Mouse (Mus musculus) liver, postnatal 0 days (tissue): Measurements from ENCODE around the gene Slc24a3.

Source experiments
- CTCF ChIP-seq: sonication (generic); IDR thresholded peaks from 2 replicates; pipeline ENCODE4 v1.5.1; 2016; ENCODE audit warnings: antibody characterized with exemption, low read depth
- EP300 ChIP-seq: IDR thresholded peaks from 2 replicates; pipeline ENCODE4 v1.6.1; 2016; ENCODE audit warnings: antibody characterized with exemption, low read depth, mild to moderate bottlenecking

DNA sequence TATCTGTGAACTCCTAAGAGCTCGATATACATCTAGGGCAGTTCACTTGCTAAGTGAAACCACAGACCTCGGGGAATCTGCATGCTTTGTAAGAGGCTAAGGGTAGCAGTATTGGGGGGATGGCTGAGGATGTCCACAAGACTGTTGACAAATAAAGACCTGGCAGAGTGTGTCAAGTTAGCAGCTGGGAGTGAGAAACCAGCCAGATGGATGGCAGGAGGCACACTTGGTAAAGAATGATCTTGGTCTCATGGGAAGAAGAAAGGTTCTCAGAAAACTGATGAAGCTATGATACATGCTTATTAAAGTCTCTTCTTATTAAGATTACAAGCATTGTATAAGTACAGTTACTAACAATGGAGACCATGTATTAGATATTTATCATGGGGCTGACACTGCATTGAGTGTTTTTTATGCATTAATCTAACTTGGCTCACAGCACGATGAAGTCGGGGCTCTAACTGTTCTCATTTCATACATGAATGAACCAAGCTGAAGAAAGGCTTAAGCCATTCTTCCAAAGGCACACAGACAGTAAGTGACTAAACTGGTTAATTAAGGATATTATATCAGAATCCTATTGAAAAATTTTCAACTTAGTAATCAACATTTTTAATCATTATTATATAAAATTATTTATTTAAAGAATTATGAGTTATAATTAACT, 30.8 kb upstream of the Slc24a3 start:
- TF ChIP-seq CTCF: no peak
- TF ChIP-seq EP300: no peak
